Mouse (Mus musculus): ENCODE data around the gene Thsd4. TPM values are rescaled to one million over a fixed set of nuclear protein-coding genes. Genes with fewer than 3 reads are reported as not detected.

The Thsd4 gene
- total RNA-seq, 2 experiments from 2014 or later = not detected

DNA sequence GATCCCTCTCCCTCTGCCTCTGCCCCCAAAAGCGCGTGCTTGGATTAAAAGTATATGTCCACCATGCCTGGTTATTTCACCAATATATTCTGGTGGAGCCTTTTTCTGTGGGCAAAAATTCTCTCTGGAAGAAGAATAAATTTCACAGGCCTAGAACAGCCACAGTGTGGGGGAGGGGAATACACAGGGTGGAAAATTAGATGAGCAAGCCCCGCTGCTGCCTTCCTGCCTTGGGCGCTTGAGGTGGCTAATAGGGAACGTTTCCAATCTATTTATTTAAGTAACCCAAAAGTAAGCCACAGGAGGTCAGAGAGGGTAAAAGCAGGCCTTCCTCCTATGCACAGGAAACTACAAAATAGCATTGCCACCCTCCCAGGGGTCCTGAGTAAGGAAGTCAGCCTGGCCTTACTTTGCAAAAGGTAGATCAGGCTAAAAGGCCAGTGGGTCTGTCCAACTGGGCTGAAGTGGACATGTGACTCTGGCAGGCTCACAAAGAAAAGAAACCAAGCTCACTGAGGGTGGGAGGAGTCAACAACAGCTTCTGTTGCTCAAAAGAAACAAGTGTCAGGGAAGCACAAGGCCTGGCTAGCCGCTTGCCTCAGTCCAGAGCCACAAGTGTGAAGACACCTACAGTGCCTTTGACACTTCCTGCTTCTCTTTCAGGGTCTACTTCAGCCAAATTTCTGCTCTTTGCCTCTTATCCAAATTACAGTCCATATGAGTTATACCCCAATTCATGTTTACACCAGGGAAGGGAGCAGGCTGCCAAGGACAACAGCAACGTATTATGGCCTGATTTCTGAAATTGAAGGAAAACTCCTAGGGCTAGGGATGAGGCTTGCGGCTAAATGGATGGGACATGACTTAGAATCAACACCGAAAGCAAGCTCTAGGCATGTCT is 289.6 kb downstream of the Thsd4 start:
- ATAC-seq (replicated peaks; ENCODE audit: low FRiP score, poor library complexity, severe bottlenecking) = no peak

- no peak for ATAC-seq (replicated peaks; ENCODE audit: low FRiP score, poor library complexity, severe bottlenecking)
Observed at GRCm38 (mm10) chr9:60229496-60229895, 292.4 kb downstream of the Thsd4 start.

DNA sequence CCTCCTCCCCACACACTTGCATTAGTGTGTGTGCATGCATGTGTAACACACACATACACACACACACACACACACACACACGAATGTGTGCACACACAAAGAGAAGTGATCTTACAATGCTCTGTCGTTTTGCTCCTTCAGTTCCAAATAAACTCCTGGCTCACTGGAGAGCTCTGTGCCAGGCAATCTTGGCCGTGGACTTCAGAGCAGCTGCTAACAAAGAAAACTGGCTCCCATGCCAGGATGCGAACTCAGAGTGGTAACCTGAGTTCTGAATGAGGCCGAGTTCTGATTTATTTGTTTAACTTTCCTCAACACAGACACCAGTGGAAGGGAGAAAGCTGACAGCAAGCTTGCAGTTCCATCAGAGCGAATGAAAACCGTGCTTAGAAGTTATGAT is 294.1 kb downstream of the Thsd4 start:
- no peak for ATAC-seq (replicated peaks; ENCODE audit: low FRiP score, poor library complexity, severe bottlenecking)

- no peak for ATAC-seq (replicated peaks; ENCODE audit: low FRiP score, poor library complexity, severe bottlenecking)
Observed at GRCm38 (mm10) chr9:60226679-60227078, 295.2 kb downstream of the Thsd4 start.

DNA sequence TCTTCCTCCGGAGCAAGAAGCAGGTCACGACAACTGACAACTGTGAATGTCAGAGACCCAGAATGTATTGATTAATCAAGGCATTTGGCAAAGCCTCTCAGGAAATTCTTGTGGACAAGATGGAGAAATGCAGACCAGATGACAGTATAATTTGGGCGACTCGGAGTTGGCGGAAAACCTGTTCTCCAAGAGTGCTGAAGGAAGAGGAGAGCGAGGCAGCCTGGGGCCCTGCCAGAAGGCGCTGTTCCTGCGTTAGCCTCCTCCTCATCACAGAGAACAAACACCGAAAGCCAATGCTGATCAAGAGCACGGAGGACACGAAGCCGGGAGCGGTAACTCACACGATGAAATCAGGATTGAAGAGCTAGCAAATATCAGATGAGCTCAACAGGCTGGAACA is 295.7 kb downstream of the Thsd4 start:
- ATAC-seq (replicated peaks; ENCODE audit: low FRiP score, poor library complexity, severe bottlenecking) = no peak

DNA sequence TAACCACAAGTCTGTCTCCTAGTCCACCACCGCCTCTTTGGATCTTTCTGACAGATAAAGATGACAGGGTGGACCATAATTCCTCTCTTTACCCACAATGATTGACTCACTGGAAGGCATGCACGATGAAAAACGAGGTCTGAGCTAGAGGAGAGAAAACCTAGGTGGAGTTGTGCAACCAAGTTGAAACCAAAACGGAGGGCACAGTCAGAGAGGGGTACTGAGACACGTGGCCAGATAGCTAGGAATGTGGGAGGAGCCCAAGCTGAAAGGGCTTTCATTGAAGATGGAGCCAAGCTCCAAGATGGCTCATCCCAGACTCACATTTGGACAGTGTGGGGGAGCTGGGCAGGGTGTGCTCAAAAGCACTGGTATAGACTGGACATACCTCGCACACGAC is 296.4 kb downstream of the Thsd4 start:
- ATAC-seq (replicated peaks; ENCODE audit: low FRiP score, poor library complexity, severe bottlenecking) = no peak

DNA sequence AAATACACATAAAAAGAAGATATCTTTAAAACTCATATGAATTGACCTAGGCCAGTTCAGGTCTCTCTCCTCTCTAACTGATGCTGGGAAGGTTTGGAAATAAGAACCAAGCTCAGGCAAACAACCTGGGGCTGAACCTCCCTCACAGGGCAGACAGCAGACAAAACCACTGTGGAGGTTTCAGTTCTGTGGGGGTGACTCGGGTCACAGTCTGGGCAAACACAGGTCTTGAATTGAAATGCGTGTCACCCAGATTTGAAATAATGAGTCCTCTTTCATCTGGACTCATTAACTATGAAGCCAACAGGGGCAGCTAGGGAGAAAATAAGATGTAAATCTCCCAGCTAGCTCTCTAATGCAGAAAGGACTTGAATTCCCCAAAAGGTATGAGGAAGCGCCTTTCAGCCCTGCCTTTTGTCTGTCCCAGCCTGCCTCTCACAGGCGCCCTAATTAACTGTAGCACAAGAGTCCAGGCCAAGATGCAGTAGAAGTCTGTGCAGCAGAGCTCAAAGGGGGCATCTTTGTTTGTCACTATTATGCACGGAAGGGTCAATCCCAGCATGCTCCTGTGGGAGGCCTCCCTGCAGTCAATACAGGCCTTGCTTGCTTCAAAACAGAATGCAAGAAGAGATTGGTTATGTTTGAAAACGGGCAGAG is 297.7 kb downstream of the Thsd4 start:
- ATAC-seq (replicated peaks; ENCODE audit: low FRiP score, poor library complexity, severe bottlenecking) = no peak

DNA sequence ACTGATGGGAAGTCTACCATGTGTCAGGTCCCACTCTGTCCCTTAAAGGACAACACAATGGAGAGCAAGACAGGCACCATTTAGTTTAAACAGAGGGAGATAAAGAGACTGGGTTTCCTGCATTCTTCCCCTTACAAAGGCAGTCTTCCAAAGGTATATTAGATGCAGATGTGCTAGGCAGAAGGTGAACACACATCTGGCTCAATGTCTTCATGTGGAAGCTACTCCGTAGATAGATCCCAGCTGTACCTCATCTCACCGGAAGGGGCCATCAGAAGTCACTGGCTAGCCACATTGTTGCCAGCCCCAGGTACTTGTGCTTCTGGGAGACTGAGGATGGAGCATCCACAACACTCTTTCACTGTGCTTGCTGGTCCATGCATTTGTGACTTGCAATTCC is 301.4 kb downstream of the Thsd4 start:
- ATAC-seq (replicated peaks; ENCODE audit: low FRiP score, poor library complexity, severe bottlenecking) = no peak

DNA sequence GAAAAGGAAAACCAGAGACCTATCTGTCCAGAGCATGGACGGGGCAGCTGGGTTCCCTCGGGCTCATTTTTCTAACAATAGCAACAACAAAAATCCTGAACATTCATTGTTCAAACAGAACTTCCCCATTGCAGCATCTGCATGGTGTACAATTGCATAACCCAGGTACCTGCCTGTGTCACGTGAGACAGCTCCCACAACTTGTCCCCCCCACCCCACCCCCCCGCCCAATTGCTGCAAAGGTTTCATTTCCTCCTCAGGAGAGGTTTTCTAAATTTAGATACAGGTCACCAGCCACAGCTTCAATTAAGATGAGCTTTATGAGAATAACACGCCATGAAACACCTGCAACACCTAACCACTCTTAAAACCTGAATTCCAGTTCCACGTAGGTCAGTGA is 303.4 kb downstream of the Thsd4 start:
- no peak for ATAC-seq (replicated peaks; ENCODE audit: low FRiP score, poor library complexity, severe bottlenecking)

DNA sequence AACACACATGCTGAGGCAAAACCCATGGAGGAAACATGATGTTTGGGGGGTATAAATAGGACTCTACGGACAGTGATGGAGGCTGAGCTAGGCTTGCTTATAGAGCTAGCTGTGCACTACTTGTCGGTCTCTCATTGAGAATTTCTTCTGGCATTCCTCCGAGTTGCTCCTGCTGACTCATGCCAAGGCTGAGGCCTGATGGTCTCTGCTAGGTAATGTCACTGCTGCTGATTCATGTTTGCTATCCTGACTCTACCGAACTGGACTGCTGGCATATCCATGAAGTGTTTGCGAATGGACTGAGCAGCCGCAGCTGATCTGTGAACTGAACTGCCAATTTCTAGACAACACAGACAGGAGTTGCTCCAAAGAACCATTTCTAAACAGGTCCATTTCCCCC is 305.8 kb downstream of the Thsd4 start:
- ATAC-seq (replicated peaks; ENCODE audit: low FRiP score, poor library complexity, severe bottlenecking) = no peak

DNA sequence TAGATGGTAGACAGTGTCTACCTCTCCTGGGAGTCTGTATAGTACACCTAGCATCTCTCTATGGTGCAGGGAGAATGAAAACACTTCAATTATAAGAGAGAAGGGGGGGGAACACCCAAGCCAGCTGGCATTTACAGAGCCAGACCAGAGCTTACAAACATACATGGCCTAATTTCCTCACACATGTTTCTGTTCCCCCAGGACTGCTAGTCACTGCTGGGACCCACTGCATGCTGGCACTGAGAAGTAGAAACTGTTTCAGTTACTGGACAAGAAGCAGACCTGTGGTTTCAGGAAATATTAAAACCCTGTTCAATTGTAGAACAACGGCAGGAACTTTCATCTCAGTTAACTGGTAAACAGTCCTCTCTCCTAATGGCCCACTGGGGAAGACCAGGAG is 308.7 kb downstream of the Thsd4 start:
- ATAC-seq (replicated peaks; ENCODE audit: low FRiP score, poor library complexity, severe bottlenecking) = no peak

DNA sequence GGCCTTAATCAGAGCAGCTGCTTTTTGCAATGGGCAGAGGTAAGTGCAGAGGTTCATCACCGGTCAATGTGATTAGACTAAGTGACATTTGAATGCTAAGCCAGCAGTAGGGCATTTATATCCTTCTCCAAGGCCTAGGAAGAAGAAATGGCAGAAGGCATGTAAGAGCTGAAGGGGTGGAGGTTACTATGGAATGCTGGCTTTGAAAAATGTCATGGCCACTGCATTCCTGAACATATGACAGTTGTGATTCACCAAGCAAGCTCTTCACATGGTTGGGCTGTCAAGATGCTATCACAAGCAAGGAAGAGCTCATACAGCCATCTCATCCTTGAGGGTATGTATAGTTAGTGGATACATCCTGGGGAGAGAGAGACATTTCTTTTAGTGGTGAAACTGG is 313.0 kb downstream of the Thsd4 start:
- ATAC-seq (replicated peaks; ENCODE audit: low FRiP score, poor library complexity, severe bottlenecking) = no peak

DNA sequence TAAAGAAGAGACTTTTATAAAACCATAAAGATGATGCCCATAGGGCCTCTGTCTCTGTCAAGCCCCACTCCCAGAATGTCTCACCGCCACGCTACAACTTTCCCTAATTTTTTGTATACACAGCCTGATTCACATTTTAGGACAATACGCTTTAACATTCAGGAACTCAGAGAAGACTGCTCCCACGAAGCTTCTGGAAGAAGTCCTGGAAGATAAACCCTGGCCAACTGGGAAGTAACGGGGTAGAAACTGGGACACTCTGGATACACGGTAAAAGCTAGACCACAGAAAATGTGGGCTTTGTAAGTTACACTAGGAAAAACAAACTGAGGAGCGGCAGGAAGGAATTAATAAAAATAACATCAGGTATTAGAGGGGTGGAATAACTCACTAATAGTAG is 318.7 kb downstream of the Thsd4 start:
- no peak for ATAC-seq (replicated peaks; ENCODE audit: low FRiP score, poor library complexity, severe bottlenecking)

DNA sequence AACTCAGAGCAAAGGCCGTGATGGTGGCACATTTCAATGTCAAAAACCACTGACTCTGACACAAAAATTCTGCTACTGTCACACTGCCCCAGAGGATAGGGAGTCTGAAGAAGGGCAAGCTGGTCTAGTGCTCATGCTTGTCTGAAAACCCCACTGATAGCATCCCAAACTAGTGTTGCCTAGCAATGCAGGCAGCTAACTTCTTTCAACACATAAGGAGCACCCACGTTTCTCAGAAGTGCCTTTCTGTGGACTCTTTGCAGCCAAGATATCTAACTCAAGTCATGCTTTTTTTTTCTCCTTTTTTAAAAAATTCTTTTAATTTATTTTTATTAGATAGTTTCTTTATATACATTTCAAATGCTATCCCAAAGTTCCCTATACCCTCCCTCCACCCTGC is 321.4 kb downstream of the Thsd4 start:
- no peak for ATAC-seq (replicated peaks; ENCODE audit: low FRiP score, poor library complexity, severe bottlenecking)

- no peak for ATAC-seq (replicated peaks; ENCODE audit: low FRiP score, poor library complexity, severe bottlenecking)
Observed at GRCm38 (mm10) chr9:60198530-60199200, 323.2 kb downstream of the Thsd4 start.

DNA sequence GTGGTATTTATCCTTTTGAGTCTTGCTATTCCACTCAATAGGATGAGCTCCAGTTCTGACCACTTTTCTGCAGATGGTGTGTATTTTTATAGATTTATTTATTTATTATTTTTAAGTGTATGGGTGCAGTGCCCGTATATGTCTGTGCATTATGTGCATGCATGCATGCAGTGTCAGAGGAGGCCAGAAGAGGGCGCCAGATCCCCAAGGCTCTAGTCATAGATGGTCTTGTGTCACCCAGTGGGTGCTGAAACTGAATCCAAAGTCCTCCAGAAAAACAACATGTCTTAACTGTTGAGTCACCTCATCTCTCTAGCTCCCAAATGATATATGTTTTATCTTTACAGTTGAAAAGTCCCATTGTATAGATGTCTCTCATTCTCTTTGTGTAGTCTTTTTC is 326.3 kb downstream of the Thsd4 start:
- no peak for ATAC-seq (replicated peaks; ENCODE audit: low FRiP score, poor library complexity, severe bottlenecking)

DNA sequence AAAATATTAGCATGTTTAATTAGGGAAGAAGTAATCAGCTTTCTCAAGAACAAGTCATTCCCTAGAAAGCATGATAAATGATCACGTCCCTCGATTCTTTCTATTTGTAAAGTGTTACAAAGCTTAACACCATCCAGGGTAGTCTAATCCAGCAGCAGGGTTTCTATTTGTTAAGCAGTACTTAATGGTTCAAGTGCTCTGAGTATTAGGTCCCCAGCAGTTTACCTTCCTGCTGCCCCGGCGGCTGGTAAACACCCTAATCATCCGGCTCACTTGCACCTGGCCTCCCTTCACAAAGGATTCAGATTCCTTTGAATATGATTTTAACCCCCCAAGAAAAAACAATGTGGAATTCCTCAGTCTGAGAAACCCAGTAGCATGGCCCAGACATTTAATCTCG is 326.9 kb downstream of the Thsd4 start:
- no peak for ATAC-seq (replicated peaks; ENCODE audit: low FRiP score, poor library complexity, severe bottlenecking)

DNA sequence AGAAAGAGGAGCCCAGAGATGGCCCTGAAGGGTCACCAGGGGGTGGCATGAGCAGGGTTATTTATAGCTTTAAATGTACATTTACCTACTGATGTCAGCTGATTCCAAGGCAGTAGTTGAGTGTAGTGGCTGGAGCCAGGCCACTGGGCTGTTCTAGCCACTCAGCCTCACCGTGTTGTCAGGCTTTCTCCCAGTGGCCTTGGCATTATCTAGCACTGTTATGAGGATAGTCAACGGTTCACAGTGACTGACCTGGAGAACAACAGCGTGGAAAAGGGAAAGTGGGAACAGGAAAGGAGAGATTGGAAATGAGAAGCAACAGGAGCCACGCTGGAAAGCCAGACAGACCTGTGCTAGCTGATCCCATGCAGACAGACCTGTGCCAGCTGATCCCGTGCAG is 329.5 kb downstream of the Thsd4 start:
- no peak for ATAC-seq (replicated peaks; ENCODE audit: low FRiP score, poor library complexity, severe bottlenecking)

GRCm38 (mm10) chr9:60187437-60187836 is 334.4 kb downstream of the Thsd4 start:
- no peak for ATAC-seq (replicated peaks; ENCODE audit: low FRiP score, poor library complexity, severe bottlenecking)

DNA sequence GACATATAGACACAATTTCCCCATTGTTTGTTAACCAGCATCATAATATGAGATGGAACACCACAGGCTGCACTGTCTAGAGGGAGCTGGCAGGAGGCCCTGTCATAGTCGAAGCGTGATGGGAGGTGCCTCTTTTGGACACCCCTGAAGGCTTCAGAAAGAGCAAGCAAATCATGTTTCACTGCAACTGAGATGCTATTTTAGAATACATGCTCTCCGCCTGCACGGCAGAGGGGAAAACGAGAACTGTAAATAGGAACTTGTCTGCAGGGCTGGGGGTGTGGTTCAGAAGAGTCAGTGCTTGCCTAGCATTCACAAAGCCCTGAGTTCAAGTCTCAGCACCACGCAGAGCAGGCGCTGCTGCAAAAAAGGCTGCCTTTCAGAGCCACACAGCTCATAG is 334.9 kb downstream of the Thsd4 start:
- ATAC-seq (replicated peaks; ENCODE audit: low FRiP score, poor library complexity, severe bottlenecking) = no peak

DNA sequence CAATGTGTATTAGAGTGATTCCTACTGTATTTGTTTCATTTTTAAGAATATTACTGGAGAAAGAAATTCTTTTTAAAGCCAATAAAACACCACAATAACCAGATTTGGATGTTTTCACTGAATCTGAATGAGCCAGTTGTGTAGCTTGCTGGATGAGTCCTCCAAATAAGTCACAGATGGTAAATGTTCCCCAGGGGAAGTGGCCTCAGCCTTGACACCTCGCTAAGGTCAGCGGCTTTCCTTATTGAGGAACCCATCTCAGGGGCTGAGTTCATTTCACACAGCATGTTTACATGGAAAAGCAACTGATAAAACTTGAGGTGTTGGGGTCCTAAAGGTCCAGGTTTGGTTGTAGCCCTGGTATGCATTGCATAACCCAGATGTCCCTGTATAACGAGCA is 337.8 kb downstream of the Thsd4 start:
- no peak for ATAC-seq (replicated peaks; ENCODE audit: low FRiP score, poor library complexity, severe bottlenecking)
